Mouse (Mus musculus) gastrocnemius, postnatal 4 days (tissue): ENCODE measurements around the gene Gm3642. TPM values are rescaled to one million over a fixed set of nuclear protein-coding genes. Genes with fewer than 3 reads are reported as not detected.
"Not testable (repeated sequence)": the region's sequence is repeated elsewhere in the genome, so short reads cannot be mapped to it uniquely, and the experiment has no call there.

Source experiments
- DNase-seq, 2 experiments: peaks; one replicate each; pipeline ENCODE4 v3.0.0; 2021 to 2022; ENCODE audit warnings: low spot score in 2 of 2, mixed read lengths in 2 of 2
- long read RNA-seq, 2 experiments: library from polyadenylated mRNA; stranded (forward); transcript quantifications; one replicate each; pipeline ENCODE4 v2.0.0; 2021
- total RNA-seq, 2 experiments: library from RNA; stranded (reverse); gene quantifications; 2 replicates each; pipeline ENCODE4 v1.2.3; 2021

Gm3642 gene
- total RNA-seq: not detected
- long read RNA-seq, experiment 1: 0 reads
- long read RNA-seq, experiment 2: 0 reads

- not testable (repeated sequence) for DNase-seq
Observed at GRCm38 (mm10) chr14:6840211-6840610, at the start of gene Gm3642. Gene Gm3642 (minus strand): TSS chr14:6840311.

DNA sequence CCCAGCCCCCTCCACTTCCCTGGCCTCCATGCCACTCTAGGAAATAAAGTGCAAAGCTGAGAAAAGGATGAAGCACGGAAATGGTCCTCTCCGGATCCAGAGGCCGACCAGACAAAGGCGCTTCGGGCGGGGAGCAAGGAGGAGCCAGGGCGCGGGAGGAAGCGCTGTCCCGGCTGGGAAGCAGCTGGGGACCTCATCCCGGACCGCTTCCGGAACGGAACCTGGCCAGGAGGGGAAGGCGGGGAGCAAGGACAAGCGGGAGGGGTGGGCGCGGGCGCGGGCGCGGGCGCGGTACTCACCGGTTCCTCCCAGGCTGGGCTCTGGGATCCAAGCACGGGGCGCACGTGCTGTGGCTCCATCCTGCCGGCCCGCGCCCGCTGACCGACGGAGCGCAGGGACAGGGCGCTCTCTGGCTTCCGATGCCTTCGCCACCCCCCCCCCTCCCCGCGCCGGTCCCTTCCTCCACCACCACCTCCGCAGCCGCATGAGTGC, 49.5 kb upstream of the Gm3642 start, which contains the start of gene Gm3667:
Gene Gm3667 (minus strand): TSS at position 442 of the 492 bp plus-strand sequence.
- not testable (repeated sequence) for DNase-seq

GRCm38 (mm10) chr14:6888811-6889210, 48.7 kb upstream of the Gm3642 start:
- not testable (repeated sequence) for DNase-seq

DNA sequence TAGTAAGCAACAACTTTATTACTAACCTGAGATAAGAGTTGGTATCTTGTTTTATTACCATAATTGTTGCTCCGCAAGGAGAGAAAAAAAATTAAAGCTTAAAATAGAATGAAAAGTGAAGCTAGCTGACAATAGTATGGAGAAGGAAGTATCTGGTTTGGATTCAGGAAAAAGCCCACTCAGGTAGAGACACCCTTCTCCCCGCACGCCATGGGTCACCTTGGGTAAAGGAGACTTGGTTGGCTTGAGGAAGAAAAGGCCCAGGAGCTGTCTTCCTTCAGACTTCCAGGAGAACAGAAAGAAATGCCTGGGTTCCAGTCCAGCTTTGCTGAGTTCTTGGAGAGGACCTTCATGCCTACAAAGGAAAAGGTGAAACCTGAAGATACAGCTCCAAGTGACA, 16.8 kb downstream of the Gm3642 start:
- peak in 1 of 2 experiments; percentile 12 for DNase-seq

Other genes with a start within 250 kb of the Gm3642 start
- gene Gm3629, start 249.7 kb downstream of the Gm3642 start, total RNA-seq: 1 to 10 TPM; 1.5 TPM
- gene Gm3460, start 217.9 kb downstream of the Gm3642 start, total RNA-seq: not detected
- not detected for gene Gm10251, start 156.1 kb downstream of the Gm3642 start, total RNA-seq
- not detected for gene Gm8050, start 120.1 kb downstream of the Gm3642 start, total RNA-seq
- 1 to 10 TPM; 3.9 to 4.9 TPM for gene Gm3636, start 98.0 kb downstream of the Gm3642 start, total RNA-seq
- under 1 TPM in 1 of 2 experiments, not detected in 1; 0.26 TPM for gene Gm8362, start 65.9 kb downstream of the Gm3642 start, total RNA-seq
- 1 to 10 TPM in 1 of 2 experiments, under 1 TPM in 1; 0.69 to 2.2 TPM for gene Gm3667, start 49.7 kb upstream of the Gm3642 start, total RNA-seq
- not detected for gene Gm6356, start 133.5 kb upstream of the Gm3642 start, total RNA-seq
- under 1 TPM in 1 of 2 experiments, not detected in 1; 0.34 TPM for gene Gm10406, start 187.1 kb upstream of the Gm3642 start, total RNA-seq
- gene Gm3685, start 204.7 kb upstream of the Gm3642 start, total RNA-seq: not detected